Mouse (Mus musculus): ENCODE measurements around the gene AI854703. TPM values are rescaled to one million over a fixed set of nuclear protein-coding genes. Genes with fewer than 3 reads are reported as not detected.
"Not testable (repeated sequence)": the region's sequence is repeated elsewhere in the genome, so short reads cannot be mapped to it uniquely, and the experiment has no call there.

AI854703 gene
- total and polyA plus RNA-seq, 2 experiments, result under 0.01 to 0.06 TPM

GRCm38 (mm10) chr6:48608124-48608523 lies 18.4 kb upstream of the AI854703 start:
- Histone ChIP-seq H3K79me2 (ENCODE audit: control insufficient read depth, insufficient read depth, low read length) (peaks cover 3% of the 10 kb centered on the region; the same call in 1 of the 2 replicates), H3K27me3 (ENCODE audit: control insufficient read depth, insufficient read depth, low read length) (no peaks in the 10 kb centered on the region), H3K4me3 (ENCODE audit: insufficient read depth, low read depth, low read length) (no peak overlapping the region), H3K9ac (ENCODE audit: low read depth, low read length) (no peak overlapping the region), H3K4me1 (ENCODE audit: control insufficient read depth, insufficient read depth, low read length) (no peaks in the 10 kb centered on the region), H3K36me3 (ENCODE audit: control insufficient read depth, insufficient read depth, low read length) (no peaks in the 10 kb centered on the region), H3K27ac (replicated peaks; ENCODE audit: insufficient read depth, low read depth, low read length) (no peak overlapping the region)
- WGBS, result 59% methylated on average over 2 of the region's 2 CpGs
- TF ChIP-seq CTCF (IDR thresholded peaks at IDR 0.05; ENCODE audit: low read depth, low read length) (no peak), POLR2A (IDR thresholded peaks at IDR 0.05; ENCODE audit: extremely low read depth, insufficient read depth, low read length) (no peak)
- peak; percentile 18 for DNase-seq (ENCODE audit: extremely low read depth, low read depth, low spot score)

GRCm38 (mm10) chr6:48609512-48609911 lies 17.1 kb upstream of the AI854703 start:
- no peak for TF ChIP-seq CTCF (IDR thresholded peaks at IDR 0.05; ENCODE audit: low read depth, low read length)
- TF ChIP-seq POLR2A (IDR thresholded peaks at IDR 0.05; ENCODE audit: extremely low read depth, insufficient read depth, low read length), result no peak
- H3K27me3 ChIP-seq (ENCODE audit: control insufficient read depth, insufficient read depth, low read length), result no peaks in the 10 kb centered on the region
- WGBS, result 84% methylated on average over 7 of the region's 7 CpGs
- H3K4me3 ChIP-seq (ENCODE audit: insufficient read depth, low read depth, low read length), result no peak overlapping the region
- H3K4me1 ChIP-seq (ENCODE audit: control insufficient read depth, insufficient read depth, low read length), result no peaks in the 10 kb centered on the region
- H3K79me2 ChIP-seq (ENCODE audit: control insufficient read depth, insufficient read depth, low read length), result no peaks in the 10 kb centered on the region
- no peak overlapping the region for H3K9ac ChIP-seq (ENCODE audit: low read depth, low read length)
- no peak for DNase-seq (ENCODE audit: extremely low read depth, low read depth, low spot score)
- H3K36me3 ChIP-seq (ENCODE audit: control insufficient read depth, insufficient read depth, low read length), result peaks cover 6% of the 10 kb centered on the region; the same call in 1 of the 2 replicates
- no peak overlapping the region for H3K27ac ChIP-seq (replicated peaks; ENCODE audit: insufficient read depth, low read depth, low read length)

- no peak for DNase-seq (ENCODE audit: extremely low read depth, low read depth, low spot score)
- no peaks in the 10 kb centered on the region for H3K79me2 ChIP-seq (ENCODE audit: control insufficient read depth, insufficient read depth, low read length)
- no peak overlapping the region for H3K4me3 ChIP-seq (ENCODE audit: insufficient read depth, low read depth, low read length)
Observed at GRCm38 (mm10) chr6:48610657-48611056, 15.9 kb upstream of the AI854703 start.

GRCm38 (mm10) chr6:48613464-48613863 lies 13.1 kb upstream of the AI854703 start:
- Histone ChIP-seq H3K4me1 (ENCODE audit: control insufficient read depth, insufficient read depth, low read length) (no peaks in the 10 kb centered on the region), H3K9ac (ENCODE audit: low read depth, low read length) (no peak overlapping the region), H3K4me3 (ENCODE audit: insufficient read depth, low read depth, low read length) (no peak overlapping the region), H3K27ac (replicated peaks; ENCODE audit: insufficient read depth, low read depth, low read length) (no peak overlapping the region), H3K36me3 (ENCODE audit: control insufficient read depth, insufficient read depth, low read length) (peaks cover 6% of the 10 kb centered on the region; the same call in 1 of the 2 replicates), H3K27me3 (ENCODE audit: control insufficient read depth, insufficient read depth, low read length) (no peaks in the 10 kb centered on the region), H3K79me2 (ENCODE audit: control insufficient read depth, insufficient read depth, low read length) (no peaks in the 10 kb centered on the region)
- no peak for TF ChIP-seq CTCF (IDR thresholded peaks at IDR 0.05; ENCODE audit: low read depth, low read length)
- no peak for TF ChIP-seq POLR2A (IDR thresholded peaks at IDR 0.05; ENCODE audit: extremely low read depth, insufficient read depth, low read length)
- DNase-seq (ENCODE audit: extremely low read depth, low read depth, low spot score), result no peak
- 95% methylated on average over 4 of the region's 4 CpGs for WGBS

More at GRCm38 (mm10) chr6:48610657-48611056, 15.9 kb upstream of the AI854703 start:
- H3K27me3 ChIP-seq (ENCODE audit: control insufficient read depth, insufficient read depth, low read length), result no peaks in the 10 kb centered on the region
- peaks cover 6% of the 10 kb centered on the region; the same call in 1 of the 2 replicates for H3K36me3 ChIP-seq (ENCODE audit: control insufficient read depth, insufficient read depth, low read length)
- no peak overlapping the region for H3K27ac ChIP-seq (replicated peaks; ENCODE audit: insufficient read depth, low read depth, low read length)
- H3K9ac ChIP-seq (ENCODE audit: low read depth, low read length), result no peak overlapping the region
- TF ChIP-seq CTCF (IDR thresholded peaks at IDR 0.05; ENCODE audit: low read depth, low read length), result no peak
- no peaks in the 10 kb centered on the region for H3K4me1 ChIP-seq (ENCODE audit: control insufficient read depth, insufficient read depth, low read length)
- WGBS, result 33% methylated on average over 3 of the region's 3 CpGs

GRCm38 (mm10) chr6:48614756-48615155 lies 11.8 kb upstream of the AI854703 start:
- Histone ChIP-seq H3K36me3 (ENCODE audit: control insufficient read depth, insufficient read depth, low read length) (peaks cover 9% of the 10 kb centered on the region; the same call in 1 of the 2 replicates), H3K4me3 (ENCODE audit: insufficient read depth, low read depth, low read length) (no peak overlapping the region), H3K27me3 (ENCODE audit: control insufficient read depth, insufficient read depth, low read length) (no peaks in the 10 kb centered on the region), H3K27ac (replicated peaks; ENCODE audit: insufficient read depth, low read depth, low read length) (no peak overlapping the region), H3K9ac (ENCODE audit: low read depth, low read length) (no peak overlapping the region), H3K4me1 (ENCODE audit: control insufficient read depth, insufficient read depth, low read length) (no peaks in the 10 kb centered on the region), H3K79me2 (ENCODE audit: control insufficient read depth, insufficient read depth, low read length) (no peaks in the 10 kb centered on the region)
- no peak for DNase-seq (ENCODE audit: extremely low read depth, low read depth, low spot score)
- 81% methylated on average over 5 of the region's 5 CpGs for WGBS
- TF ChIP-seq POLR2A (IDR thresholded peaks at IDR 0.05; ENCODE audit: extremely low read depth, insufficient read depth, low read length) (no peak), CTCF (IDR thresholded peaks at IDR 0.05; ENCODE audit: low read depth, low read length) (no peak)

- Histone ChIP-seq H3K9ac (ENCODE audit: low read depth, low read length) (no peak overlapping the region), H3K4me3 (ENCODE audit: insufficient read depth, low read depth, low read length) (no peak overlapping the region), H3K4me1 (ENCODE audit: control insufficient read depth, insufficient read depth, low read length) (no peaks in the 10 kb centered on the region), H3K27ac (replicated peaks; ENCODE audit: insufficient read depth, low read depth, low read length) (no peak overlapping the region), H3K27me3 (ENCODE audit: control insufficient read depth, insufficient read depth, low read length) (no peaks in the 10 kb centered on the region), H3K36me3 (ENCODE audit: control insufficient read depth, insufficient read depth, low read length) (peaks cover 6% of the 10 kb centered on the region; the same call in 1 of the 2 replicates), H3K79me2 (ENCODE audit: control insufficient read depth, insufficient read depth, low read length) (no peaks in the 10 kb centered on the region)
- no peak for TF ChIP-seq CTCF (IDR thresholded peaks at IDR 0.05; ENCODE audit: low read depth, low read length)
- TF ChIP-seq POLR2A (IDR thresholded peaks at IDR 0.05; ENCODE audit: extremely low read depth, insufficient read depth, low read length), result no peak
- WGBS, result 97% methylated on average over 30 of the region's 30 CpGs
- DNase-seq (ENCODE audit: extremely low read depth, low read depth, low spot score), result no peak
Observed at GRCm38 (mm10) chr6:48620031-48620430, 6.5 kb upstream of the AI854703 start.

- not testable (repeated sequence) for H3K4me1 ChIP-seq (ENCODE audit: control insufficient read depth, insufficient read depth, low read length); H3K27me3 ChIP-seq (ENCODE audit: control insufficient read depth, insufficient read depth, low read length); H3K79me2 ChIP-seq (ENCODE audit: control insufficient read depth, insufficient read depth, low read length); H3K27ac ChIP-seq (replicated peaks; ENCODE audit: insufficient read depth, low read depth, low read length); H3K4me3 ChIP-seq (ENCODE audit: insufficient read depth, low read depth, low read length); H3K9ac ChIP-seq (ENCODE audit: low read depth, low read length); H3K36me3 ChIP-seq (ENCODE audit: control insufficient read depth, insufficient read depth, low read length); DNase-seq (ENCODE audit: extremely low read depth, low read depth, low spot score)
- WGBS, result 93% methylated on average over 8 of the region's 8 CpGs
Observed at GRCm38 (mm10) chr6:48622186-48622843, 4.2 kb upstream of the AI854703 start.

All from liver, adult 2 months (tissue).